Mouse (Mus musculus): ENCODE measurements around the gene Lrrc1. TPM values are rescaled to one million over a fixed set of nuclear protein-coding genes. Genes with fewer than 3 reads are reported as not detected.

The Lrrc1 gene
- polyA plus RNA-seq (2012; rRNA removed): 106 and 234 TPM in 2 replicates

DNA sequence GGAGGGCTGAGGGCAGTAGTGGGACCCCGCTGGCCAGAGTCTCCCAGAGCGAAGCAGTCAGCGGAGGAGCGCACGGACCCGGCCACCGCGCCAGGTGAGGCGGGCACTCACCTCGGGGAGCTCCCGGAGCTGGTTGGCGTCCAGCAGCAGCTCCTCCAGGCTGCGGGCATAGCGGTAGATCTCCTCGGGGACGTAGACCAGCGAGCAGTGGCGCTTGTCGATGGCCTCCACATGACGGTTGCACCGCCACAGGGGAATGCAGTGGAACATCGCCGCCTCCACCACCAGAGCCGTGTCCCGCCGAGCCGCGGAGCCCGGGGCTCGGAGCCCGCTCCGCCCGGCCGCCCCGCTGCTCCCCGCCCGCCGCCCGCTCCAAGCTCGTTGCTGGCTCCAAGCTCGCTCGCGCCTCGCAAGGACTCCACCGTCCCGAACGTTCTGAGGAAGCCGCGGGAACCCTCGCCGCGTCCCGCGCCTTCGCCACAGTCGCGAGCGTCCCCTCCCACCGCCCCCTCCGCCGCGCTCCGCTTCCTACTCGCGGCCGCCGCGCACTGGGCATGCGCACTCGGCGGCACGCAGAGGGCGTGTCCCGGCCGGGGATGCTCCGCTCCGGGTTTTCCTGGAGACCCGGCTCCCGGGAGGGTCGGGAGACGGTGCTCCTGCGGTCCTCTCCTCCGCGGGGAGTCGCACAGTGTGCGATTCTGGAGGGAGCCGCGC, at the start of gene Lrrc1:
Gene Lrrc1, minus strand, starts transcription at position 517 of the 714 bp plus-strand sequence.
- TF ChIP-seq POLR2A (IDR thresholded peaks at IDR 0.05; ENCODE audit: control insufficient read depth, low read depth, low read length): peak; percentile 38
- TF ChIP-seq CTCF (IDR thresholded peaks at IDR 0.05; ENCODE audit: control insufficient read depth, insufficient read depth, insufficient replicate concordance, low read depth, low read length): no peak

DNA sequence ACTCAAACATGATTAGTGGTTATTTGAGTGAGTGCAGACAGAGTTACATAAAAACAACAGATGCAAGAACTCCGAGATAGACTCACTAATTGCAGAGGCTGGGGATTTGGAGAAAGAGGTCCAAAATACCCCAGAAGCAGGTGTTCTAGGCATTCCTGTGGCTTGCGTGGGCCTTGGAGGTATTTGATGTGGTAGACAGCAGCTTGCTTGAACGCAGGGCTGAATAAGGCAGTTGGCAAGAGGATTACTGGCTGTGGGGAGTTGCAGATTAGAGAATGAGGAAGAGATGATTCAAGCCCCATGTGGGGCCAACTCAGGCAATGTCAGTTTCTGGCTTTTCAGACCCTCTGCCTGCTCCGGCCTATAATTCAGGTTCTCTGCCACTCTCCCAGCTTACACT, 47.8 kb upstream of the Lrrc1 start:
- TF ChIP-seq CTCF (IDR thresholded peaks at IDR 0.05; ENCODE audit: control insufficient read depth, insufficient read depth, insufficient replicate concordance, low read depth, low read length) (no peak), POLR2A (IDR thresholded peaks at IDR 0.05; ENCODE audit: control insufficient read depth, low read depth, low read length) (no peak)
- Histone ChIP-seq H3K36me3 (ENCODE audit: control insufficient read depth, insufficient read depth, low read length) (no peaks in the 10 kb centered on the region), H3K27me3 (ENCODE audit: control insufficient read depth, insufficient read depth, low read length) (no peaks in the 10 kb centered on the region), H3K4me3 (ENCODE audit: control insufficient read depth, low read depth, low read length) (no peak overlapping the region), H3K27ac (ENCODE audit: control insufficient read depth, insufficient read depth, low read depth, low read length) (no peak overlapping the region), H3K4me1 (ENCODE audit: control insufficient read depth, insufficient read depth, low read length) (no peaks in the 10 kb centered on the region)

More for the DNA sequence above, at the start of gene Lrrc1:
- Histone ChIP-seq H3K4me3 (ENCODE audit: control insufficient read depth, low read depth, low read length) (peak within 1 kb of the TSS; percentile 78), H3K27me3 (ENCODE audit: control insufficient read depth, insufficient read depth, low read length) (no peaks in the 10 kb centered on the region), H3K4me1 (ENCODE audit: control insufficient read depth, insufficient read depth, low read length) (peaks cover 13% of the 10 kb centered on the region), H3K27ac (ENCODE audit: control insufficient read depth, insufficient read depth, low read depth, low read length) (peak within 1 kb of the TSS; percentile 3; the same call in 1 of the 2 replicates), H3K36me3 (ENCODE audit: control insufficient read depth, insufficient read depth, low read length) (no peaks in the 10 kb centered on the region)

DNA sequence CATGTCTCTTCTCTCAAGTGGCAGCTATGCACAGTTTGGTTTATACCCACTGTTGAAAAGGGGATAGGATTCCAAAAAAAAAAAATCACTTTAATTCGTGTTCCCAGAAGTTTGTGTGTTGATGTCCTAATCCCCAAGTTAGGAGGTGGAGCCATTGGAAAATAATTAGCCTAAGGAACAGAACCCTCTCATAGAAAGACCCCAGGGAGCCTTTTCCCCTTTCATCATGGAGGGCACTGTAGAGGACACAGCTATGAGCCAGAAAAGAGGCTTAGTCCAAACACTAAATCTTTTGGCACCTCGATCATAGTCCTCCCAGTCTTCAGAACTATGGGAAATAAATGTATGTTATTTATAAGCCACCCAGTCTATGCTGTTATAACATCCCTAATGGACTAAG, 44.8 kb upstream of the Lrrc1 start:
- Histone ChIP-seq H3K4me3 (ENCODE audit: control insufficient read depth, low read depth, low read length) (no peak overlapping the region), H3K4me1 (ENCODE audit: control insufficient read depth, insufficient read depth, low read length) (no peaks in the 10 kb centered on the region), H3K36me3 (ENCODE audit: control insufficient read depth, insufficient read depth, low read length) (no peaks in the 10 kb centered on the region), H3K27me3 (ENCODE audit: control insufficient read depth, insufficient read depth, low read length) (no peaks in the 10 kb centered on the region), H3K27ac (ENCODE audit: control insufficient read depth, insufficient read depth, low read depth, low read length) (no peak overlapping the region)
- TF ChIP-seq POLR2A (IDR thresholded peaks at IDR 0.05; ENCODE audit: control insufficient read depth, low read depth, low read length): no peak
- TF ChIP-seq CTCF (IDR thresholded peaks at IDR 0.05; ENCODE audit: control insufficient read depth, insufficient read depth, insufficient replicate concordance, low read depth, low read length): no peak

- Histone ChIP-seq H3K27ac (ENCODE audit: control insufficient read depth, insufficient read depth, low read depth, low read length) (no peak overlapping the region), H3K4me1 (ENCODE audit: control insufficient read depth, insufficient read depth, low read length) (no peaks in the 10 kb centered on the region), H3K36me3 (ENCODE audit: control insufficient read depth, insufficient read depth, low read length) (no peaks in the 10 kb centered on the region), H3K4me3 (ENCODE audit: control insufficient read depth, low read depth, low read length) (no peak overlapping the region), H3K27me3 (ENCODE audit: control insufficient read depth, insufficient read depth, low read length) (no peaks in the 10 kb centered on the region)
- TF ChIP-seq CTCF (IDR thresholded peaks at IDR 0.05; ENCODE audit: control insufficient read depth, insufficient read depth, insufficient replicate concordance, low read depth, low read length): no peak
- no peak for TF ChIP-seq POLR2A (IDR thresholded peaks at IDR 0.05; ENCODE audit: control insufficient read depth, low read depth, low read length)
Observed at GRCm38 (mm10) chr9:77587616-77588015, 42.9 kb upstream of the Lrrc1 start.

GRCm38 (mm10) chr9:77586806-77587591, 42.3 kb upstream of the Lrrc1 start:
- Histone ChIP-seq H3K4me1 (ENCODE audit: control insufficient read depth, insufficient read depth, low read length) (no peaks in the 10 kb centered on the region), H3K4me3 (ENCODE audit: control insufficient read depth, low read depth, low read length) (no peak overlapping the region), H3K27ac (ENCODE audit: control insufficient read depth, insufficient read depth, low read depth, low read length) (no peak overlapping the region), H3K27me3 (ENCODE audit: control insufficient read depth, insufficient read depth, low read length) (no peaks in the 10 kb centered on the region), H3K36me3 (ENCODE audit: control insufficient read depth, insufficient read depth, low read length) (no peaks in the 10 kb centered on the region)
- TF ChIP-seq POLR2A (IDR thresholded peaks at IDR 0.05; ENCODE audit: control insufficient read depth, low read depth, low read length): no peak
- no peak for TF ChIP-seq CTCF (IDR thresholded peaks at IDR 0.05; ENCODE audit: control insufficient read depth, insufficient read depth, insufficient replicate concordance, low read depth, low read length)

- Histone ChIP-seq H3K4me3 (ENCODE audit: control insufficient read depth, low read depth, low read length) (no peak overlapping the region), H3K36me3 (ENCODE audit: control insufficient read depth, insufficient read depth, low read length) (no peaks in the 10 kb centered on the region), H3K27me3 (ENCODE audit: control insufficient read depth, insufficient read depth, low read length) (no peaks in the 10 kb centered on the region), H3K4me1 (ENCODE audit: control insufficient read depth, insufficient read depth, low read length) (no peaks in the 10 kb centered on the region), H3K27ac (ENCODE audit: control insufficient read depth, insufficient read depth, low read depth, low read length) (no peak overlapping the region)
- TF ChIP-seq POLR2A (IDR thresholded peaks at IDR 0.05; ENCODE audit: control insufficient read depth, low read depth, low read length) (no peak), CTCF (IDR thresholded peaks at IDR 0.05; ENCODE audit: control insufficient read depth, insufficient read depth, insufficient replicate concordance, low read depth, low read length) (no peak)
Observed at GRCm38 (mm10) chr9:77584746-77585145, 40.1 kb upstream of the Lrrc1 start.

GRCm38 (mm10) chr9:77583302-77583701, 38.6 kb upstream of the Lrrc1 start:
- no peaks in the 10 kb centered on the region for H3K36me3 ChIP-seq (ENCODE audit: control insufficient read depth, insufficient read depth, low read length)
- H3K27me3 ChIP-seq (ENCODE audit: control insufficient read depth, insufficient read depth, low read length): no peaks in the 10 kb centered on the region
- no peaks in the 10 kb centered on the region for H3K4me1 ChIP-seq (ENCODE audit: control insufficient read depth, insufficient read depth, low read length)
- no peak overlapping the region for H3K4me3 ChIP-seq (ENCODE audit: control insufficient read depth, low read depth, low read length)
- TF ChIP-seq POLR2A (IDR thresholded peaks at IDR 0.05; ENCODE audit: control insufficient read depth, low read depth, low read length): no peak
- no peak for TF ChIP-seq CTCF (IDR thresholded peaks at IDR 0.05; ENCODE audit: control insufficient read depth, insufficient read depth, insufficient replicate concordance, low read depth, low read length)
- H3K27ac ChIP-seq (ENCODE audit: control insufficient read depth, insufficient read depth, low read depth, low read length): no peak overlapping the region; the same call in 1 of the 2 replicates
